Mouse (Mus musculus) gastrocnemius, postnatal 4 days (tissue): Measurements from ENCODE around the gene Usp22. TPM values are rescaled to one million over a fixed set of nuclear protein-coding genes. Genes with fewer than 3 reads are reported as not detected.
"Not testable (repeated sequence)": the region's sequence is repeated elsewhere in the genome, so short reads cannot be mapped to it uniquely, and the experiment has no call there.

Source experiments
- DNase-seq, 2 experiments: peaks; one replicate each; pipeline ENCODE4 v3.0.0; 2021 to 2022; ENCODE audit warnings: low spot score in 2 of 2, mixed read lengths in 2 of 2
- total RNA-seq, 2 experiments: library from RNA; stranded (reverse); gene quantifications; 2 replicates each; pipeline ENCODE4 v1.2.3; 2021

The Usp22 gene
- total RNA-seq, 2 experiments from 2014 or later = 53.1 to 54.8 TPM

- DNase-seq = no peak
Observed at GRCm38 (mm10) chr11:61145551-61145950, 29.3 kb downstream of the Usp22 start.

- DNase-seq = no peak
Observed at GRCm38 (mm10) chr11:61143564-61144469, 31.0 kb downstream of the Usp22 start.

- no peak for DNase-seq
Observed at GRCm38 (mm10) chr11:61142941-61143530, 31.8 kb downstream of the Usp22 start.

GRCm38 (mm10) chr11:61142262-61142661, 32.6 kb downstream of the Usp22 start:
- no peak for DNase-seq

GRCm38 (mm10) chr11:61141693-61142092, 33.2 kb downstream of the Usp22 start:
- DNase-seq = no peak

GRCm38 (mm10) chr11:61132943-61133342, 41.9 kb downstream of the Usp22 start:
- DNase-seq = no peak

- DNase-seq = not testable (repeated sequence)
Observed at GRCm38 (mm10) chr11:61130646-61131045, 44.2 kb downstream of the Usp22 start.

- DNase-seq = no peak
Observed at GRCm38 (mm10) chr11:61129305-61129704, 45.5 kb downstream of the Usp22 start.

- DNase-seq = no peak
Observed at GRCm38 (mm10) chr11:61127421-61128055, 47.3 kb downstream of the Usp22 start.

- DNase-seq = no peak
Observed at GRCm38 (mm10) chr11:61126606-61127355, 48.1 kb downstream of the Usp22 start, which contains the start of gene Tnfrsf13b. TSS of gene Tnfrsf13b (plus strand) at chr11:61126755.

GRCm38 (mm10) chr11:61125970-61126369, 48.9 kb downstream of the Usp22 start:
- no peak for DNase-seq

- no peak for DNase-seq
Observed at GRCm38 (mm10) chr11:61123886-61124285, 51.0 kb downstream of the Usp22 start.

GRCm38 (mm10) chr11:61122769-61123288, 52.0 kb downstream of the Usp22 start:
- no peak for DNase-seq

GRCm38 (mm10) chr11:61122283-61122768, 52.5 kb downstream of the Usp22 start:
- DNase-seq = no peak

- no peak for DNase-seq
Observed at GRCm38 (mm10) chr11:61119996-61120583, 54.8 kb downstream of the Usp22 start.

GRCm38 (mm10) chr11:61116226-61116625, 58.6 kb downstream of the Usp22 start:
- DNase-seq = no peak

- no peak for DNase-seq
Observed at GRCm38 (mm10) chr11:61112323-61112995, 62.4 kb downstream of the Usp22 start.

GRCm38 (mm10) chr11:61111472-61111871, 63.4 kb downstream of the Usp22 start:
- DNase-seq = no peak

- no peak for DNase-seq
Observed at GRCm38 (mm10) chr11:61110928-61111327, 63.9 kb downstream of the Usp22 start.

- DNase-seq = no peak
Observed at GRCm38 (mm10) chr11:61110113-61110512, 64.7 kb downstream of the Usp22 start.
